Mouse (Mus musculus) bone marrow macrophage, adult 2 months (primary cell): ENCODE results near the gene Psmd3.

Experiments used
- CTCF ChIP-seq: IDR thresholded peaks from 2 replicates; pipeline ENCODE4 v1.5.1; 2012; ENCODE audit warnings: low read depth, mild to moderate bottlenecking, low read length, moderate library complexity
- POLR2A ChIP-seq: IDR thresholded peaks from 2 replicates; pipeline ENCODE4 v1.6.1; 2012; ENCODE audit warnings: mild to moderate bottlenecking, low read depth, low read length, borderline replicate concordance

- TF ChIP-seq POLR2A (no peak), CTCF (no peak)
Measured at GRCm38 (mm10) chr11:98740393-98741050, 58.2 kb downstream of the Psmd3 start, which contains the start of gene Thra.
